Mouse (Mus musculus) G1E-ER4 (cell line): ENCODE measurements around the gene Lalba. TPM values are rescaled to one million over a fixed set of nuclear protein-coding genes. Genes with fewer than 3 reads are reported as not detected.
"Not testable (repeated sequence)": the region's sequence is repeated elsewhere in the genome, so short reads cannot be mapped to it uniquely, and the experiment has no call there.

ENCODE experiments used
- GATA1 ChIP-seq: IDR thresholded peaks from one replicate; pipeline ENCODE4 v1.8.0; 2012; ENCODE audit warnings: low read length, inconsistent platforms
- polyA plus RNA-seq: library from polyadenylated mRNA; stranded (reverse); fragments of >175 nt; gene quantifications from 2 replicates; pipeline ENCODE4 v1.2.3, GENCODE M21; 2012

The Lalba gene
- polyA plus RNA-seq, 1 experiment, result not detected

- TF ChIP-seq GATA1, result not testable (repeated sequence)
Measured at GRCm38 (mm10) chr15:98430925-98431324, 51.6 kb downstream of the Lalba start, which contains the start of gene Olfr282. Olfr282 (plus strand) TSS chr15:98431225.

Other genes starting within 250 kb of the Lalba start
- gene Olfr286, start 248.3 kb downstream of the Lalba start, polyA plus RNA-seq, result not detected in 2 replicates
- not detected in 2 replicates for gene H1fnt, start 225.4 kb downstream of the Lalba start, polyA plus RNA-seq
- gene Zfp641, start 186.6 kb downstream of the Lalba start, polyA plus RNA-seq, result not detected in 2 replicates
- gene Olfr285, start 165.4 kb downstream of the Lalba start, polyA plus RNA-seq, result not detected in 2 replicates
- gene Olfr284, start 141.7 kb downstream of the Lalba start, polyA plus RNA-seq, result not detected in 2 replicates
- gene Olfr283, start 101.8 kb downstream of the Lalba start, polyA plus RNA-seq, result not detected in 2 replicates
- gene Olfr282, start 51.5 kb downstream of the Lalba start, polyA plus RNA-seq, result not detected in 2 replicates
- gene Olfr281, start 30.1 kb downstream of the Lalba start, polyA plus RNA-seq, result not detected in 2 replicates
- gene OR5BS1P, start 12.8 kb downstream of the Lalba start, polyA plus RNA-seq, result not detected in 2 replicates
- not detected in 2 replicates for gene Olfr279, start 9.7 kb upstream of the Lalba start, polyA plus RNA-seq
- 43.8 and 46.5 TPM in 2 replicates for gene Kansl2, start 51.5 kb upstream of the Lalba start, polyA plus RNA-seq
- 2.6 and 3.5 TPM in 2 replicates for gene Ccnt1, start 88.2 kb upstream of the Lalba start, polyA plus RNA-seq
- gene 4930415O20Rik, start 88.3 kb upstream of the Lalba start, polyA plus RNA-seq, result not detected in 2 replicates
- gene Adcy6, start 127.4 kb upstream of the Lalba start, polyA plus RNA-seq, result 16.9 and 17.3 TPM in 2 replicates
- 0.39 and 0.45 TPM in 2 replicates for gene Cacnb3, start 148.1 kb upstream of the Lalba start, polyA plus RNA-seq
- gene Ddx23, start 180.2 kb upstream of the Lalba start, polyA plus RNA-seq, result 120 and 126 TPM in 2 replicates
- gene Rnd1, start 194.7 kb upstream of the Lalba start, polyA plus RNA-seq, result 0.08 and 0.09 TPM in 2 replicates
- not detected in 2 replicates for gene Ccdc65, start 225.5 kb upstream of the Lalba start, polyA plus RNA-seq
- 9.6 and 10.2 TPM in 2 replicates for gene Fkbp11, start 245.5 kb upstream of the Lalba start, polyA plus RNA-seq